Mouse (Mus musculus): ENCODE measurements around the gene Uri1.

- TF ChIP-seq POLR2A (IDR thresholded peaks at IDR 0.05; ENCODE audit: borderline replicate concordance, control insufficient read depth, low read depth, low read length) (no peak), CTCF (IDR thresholded peaks at IDR 0.05; ENCODE audit: control insufficient read depth, insufficient read depth, low read length) (no peak)
Measured at GRCm38 (mm10) chr7:37922999-37923398, 100.4 kb downstream of the Uri1 start.
